Mouse (Mus musculus): Measurements from ENCODE around the gene Lrfn4.

Gene Lrfn4

GRCm38 (mm10) chr19:4615151-4616093 lies at the start of gene Lrfn4:
Gene Lrfn4 (minus strand): TSS chr19:4615667.
- peak; percentile 66 to 76 for DNase-seq (ENCODE audit: low spot score in 2 of 2)

- no peak for DNase-seq (ENCODE audit: low spot score in 2 of 2)
These were observed 42.7 kb upstream of the Lrfn4 start for GRCm38 (mm10) chr19:4658156-4658555.

GRCm38 (mm10) chr19:4646917-4647492 lies 31.5 kb upstream of the Lrfn4 start:
- no peak for DNase-seq (ENCODE audit: low spot score in 2 of 2)

- no peak for DNase-seq (ENCODE audit: low spot score in 2 of 2)
These were observed 28.8 kb upstream of the Lrfn4 start for GRCm38 (mm10) chr19:4644271-4644670.

GRCm38 (mm10) chr19:4635986-4636385 lies 20.5 kb upstream of the Lrfn4 start:
- DNase-seq (ENCODE audit: low spot score in 2 of 2) = no peak

GRCm38 (mm10) chr19:4628819-4629218 lies 13.4 kb upstream of the Lrfn4 start:
- no peak for DNase-seq (ENCODE audit: low spot score in 2 of 2)

- DNase-seq (ENCODE audit: low spot score in 2 of 2) = no peak
These were observed 10.5 kb upstream of the Lrfn4 start for GRCm38 (mm10) chr19:4625829-4626535.

- DNase-seq (ENCODE audit: low spot score in 2 of 2) = peak; percentile 82 to 90
These were observed 9.8 kb upstream of the Lrfn4 start, which contains the start of gene Rce1 for GRCm38 (mm10) chr19:4625179-4625828. Gene Rce1 (minus strand): TSS chr19:4625641.

- DNase-seq (ENCODE audit: low spot score in 2 of 2) = no peak
These were observed 9.1 kb upstream of the Lrfn4 start for GRCm38 (mm10) chr19:4624406-4625178.

- no peak for DNase-seq (ENCODE audit: low spot score in 2 of 2)
These were observed 8.5 kb upstream of the Lrfn4 start for GRCm38 (mm10) chr19:4624006-4624405.

GRCm38 (mm10) chr19:4623419-4623818 lies 8.0 kb upstream of the Lrfn4 start:
- no peak for DNase-seq (ENCODE audit: low spot score in 2 of 2)

- DNase-seq (ENCODE audit: low spot score in 2 of 2) = no peak
These were observed 7.3 kb upstream of the Lrfn4 start for GRCm38 (mm10) chr19:4622780-4623179.

- DNase-seq (ENCODE audit: low spot score in 2 of 2) = no peak
These were observed 5.3 kb upstream of the Lrfn4 start for GRCm38 (mm10) chr19:4620721-4621120.

- DNase-seq (ENCODE audit: low spot score in 2 of 2) = no peak
These were observed 4.0 kb upstream of the Lrfn4 start for GRCm38 (mm10) chr19:4619461-4619860.

GRCm38 (mm10) chr19:4618183-4618582 lies 2.7 kb upstream of the Lrfn4 start:
- no peak for DNase-seq (ENCODE audit: low spot score in 2 of 2)

- no peak for DNase-seq (ENCODE audit: low spot score in 2 of 2)
These were observed 1.1 kb upstream of the Lrfn4 start for GRCm38 (mm10) chr19:4616546-4616945.

GRCm38 (mm10) chr19:4614305-4615150 lies 939 bp downstream of the Lrfn4 start:
- no peak for DNase-seq (ENCODE audit: low spot score in 2 of 2)

- DNase-seq (ENCODE audit: low spot score in 2 of 2) = no peak
These were observed 1.8 kb downstream of the Lrfn4 start for GRCm38 (mm10) chr19:4613464-4614304.

Measured in urinary bladder, adult 18-20 months (tissue).